Mouse (Mus musculus): ENCODE results near the gene Exoc4.

GRCm38 (mm10) chr6:33401161-33401560 is 152.3 kb downstream of the Exoc4 start:
- no peak for TF ChIP-seq CTCF (IDR thresholded peaks at IDR 0.05; ENCODE audit: extremely low read depth, insufficient read length, insufficient replicate concordance, low read depth, low read length)
- no peak for TF ChIP-seq POLR2A (IDR thresholded peaks at IDR 0.05; ENCODE audit: low read depth, low read length)

Measured in small intestine, adult 2 months (tissue).